Mouse (Mus musculus): ENCODE data around the gene Ube2g2.
"Not testable (repeated sequence)": the region's sequence is repeated elsewhere in the genome, so short reads cannot be mapped to it uniquely, and the experiment has no call there.

Gene Ube2g2

DNA sequence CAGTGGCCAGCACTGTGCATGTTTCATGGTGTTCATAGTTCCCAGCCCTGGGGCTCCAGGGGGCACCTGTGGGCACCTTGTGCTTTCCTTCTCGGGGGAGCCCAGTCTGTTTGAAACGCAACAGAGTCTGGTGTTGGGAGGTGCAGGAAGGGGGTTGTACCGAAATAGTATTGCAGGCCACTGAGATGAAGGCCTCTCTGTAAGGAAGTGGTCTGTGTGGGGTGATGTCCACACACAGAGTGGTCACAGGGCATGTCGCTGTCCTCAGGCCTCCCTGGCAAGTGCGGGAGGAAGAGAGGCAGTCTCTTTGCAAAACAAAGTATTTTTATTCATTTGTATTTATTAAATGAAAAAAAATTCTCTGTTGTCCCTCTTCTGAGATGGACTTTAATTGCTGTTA lies 23.5 kb downstream of the Ube2g2 start:
- no peak for DNase-seq (ENCODE audit: low read depth)

DNA sequence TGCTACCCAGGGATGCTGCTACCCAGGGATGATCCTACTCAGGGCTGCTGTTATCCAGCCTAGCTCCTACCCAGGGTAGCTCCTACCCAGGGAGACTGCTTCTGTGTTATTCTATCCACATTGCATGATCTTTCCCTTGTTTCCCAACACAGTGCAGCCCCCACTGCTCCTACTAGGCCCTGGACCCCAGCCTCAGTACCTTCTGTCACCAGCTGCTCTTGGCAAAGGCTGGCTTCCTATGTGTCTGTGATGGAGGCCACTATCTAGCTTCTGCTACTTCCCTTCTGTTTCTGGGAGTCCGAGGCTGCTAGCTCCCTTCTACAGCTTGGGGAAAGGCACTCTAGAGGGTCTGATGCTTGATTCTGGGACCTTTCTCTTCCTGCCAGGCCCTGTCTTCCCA lies 25.4 kb downstream of the Ube2g2 start:
- DNase-seq (ENCODE audit: low read depth), result no peak

DNA sequence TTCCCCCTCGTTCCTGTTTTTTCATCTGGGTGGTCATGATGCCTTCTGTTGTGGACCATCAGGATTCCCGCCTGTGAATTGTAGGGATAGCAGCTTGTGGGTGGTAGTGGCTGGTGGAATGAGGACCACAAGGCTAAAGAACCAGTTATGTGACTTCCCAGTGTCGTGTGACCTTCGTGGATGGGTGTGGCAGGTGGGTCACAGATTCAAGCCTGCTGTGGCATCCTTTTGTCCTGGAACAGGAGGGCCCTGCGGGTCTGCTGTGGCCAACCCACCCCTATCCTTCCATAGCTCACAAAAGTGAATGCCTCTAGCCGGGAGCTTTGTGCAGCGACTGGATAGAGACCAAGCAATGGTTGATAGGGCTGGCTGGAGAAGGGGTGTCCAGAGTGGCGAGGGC lies 25.8 kb downstream of the Ube2g2 start:
- no peak for DNase-seq (ENCODE audit: low read depth)

DNA sequence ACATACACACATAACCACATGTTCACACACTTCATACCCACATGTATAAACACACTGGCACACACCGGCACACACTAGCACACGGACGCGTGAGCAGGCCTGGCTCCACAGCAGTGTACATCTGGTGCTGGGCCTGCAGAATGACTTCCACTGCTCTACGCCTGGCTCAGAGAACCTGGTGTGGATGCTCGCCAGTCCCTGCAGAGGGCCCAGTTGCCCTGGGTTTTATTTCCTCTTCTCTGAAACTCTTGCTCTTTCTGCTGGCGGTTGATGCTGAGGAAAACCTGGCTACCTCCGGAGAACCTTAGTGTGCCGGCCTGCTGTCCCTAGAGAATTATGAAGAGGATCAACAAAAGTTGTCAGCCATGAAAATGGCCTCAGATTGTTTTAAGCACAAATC lies 30.0 kb downstream of the Ube2g2 start:
- no peak for DNase-seq (ENCODE audit: low read depth)

DNA sequence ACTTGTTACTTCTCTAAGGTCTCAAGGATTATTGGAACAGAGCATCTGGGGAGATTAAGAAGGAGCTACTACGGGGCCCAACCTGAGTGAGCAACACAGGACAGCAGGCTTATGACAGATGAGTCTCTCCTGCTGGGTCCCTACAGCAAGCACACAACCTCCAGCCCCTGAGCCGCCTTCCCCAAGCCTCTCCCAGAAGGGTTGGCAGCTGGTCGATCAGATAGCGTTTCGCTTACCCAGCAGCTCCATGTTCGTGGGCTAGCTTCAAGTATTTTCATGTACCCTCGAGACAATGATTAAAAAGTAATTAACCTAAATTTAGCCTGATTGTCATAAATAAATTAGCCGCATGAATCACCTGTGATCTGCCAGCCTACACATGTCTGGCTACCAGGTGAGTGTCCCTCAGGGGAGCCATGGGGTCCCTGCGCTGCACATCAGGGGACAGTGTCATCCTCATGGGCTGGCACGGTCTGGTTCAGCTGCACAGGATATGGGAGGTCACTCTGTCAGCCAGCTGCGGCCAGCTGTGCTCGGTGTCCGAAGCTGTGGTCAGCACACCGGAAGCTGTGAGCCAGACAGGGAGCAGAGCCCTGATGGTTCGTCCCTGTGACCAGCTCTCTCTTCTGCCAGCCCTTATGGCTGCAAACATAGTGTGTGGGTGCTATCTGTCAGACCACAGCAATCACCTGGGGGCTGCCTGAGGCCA lies 36.4 kb downstream of the Ube2g2 start:
- DNase-seq (ENCODE audit: low read depth), result no peak

DNA sequence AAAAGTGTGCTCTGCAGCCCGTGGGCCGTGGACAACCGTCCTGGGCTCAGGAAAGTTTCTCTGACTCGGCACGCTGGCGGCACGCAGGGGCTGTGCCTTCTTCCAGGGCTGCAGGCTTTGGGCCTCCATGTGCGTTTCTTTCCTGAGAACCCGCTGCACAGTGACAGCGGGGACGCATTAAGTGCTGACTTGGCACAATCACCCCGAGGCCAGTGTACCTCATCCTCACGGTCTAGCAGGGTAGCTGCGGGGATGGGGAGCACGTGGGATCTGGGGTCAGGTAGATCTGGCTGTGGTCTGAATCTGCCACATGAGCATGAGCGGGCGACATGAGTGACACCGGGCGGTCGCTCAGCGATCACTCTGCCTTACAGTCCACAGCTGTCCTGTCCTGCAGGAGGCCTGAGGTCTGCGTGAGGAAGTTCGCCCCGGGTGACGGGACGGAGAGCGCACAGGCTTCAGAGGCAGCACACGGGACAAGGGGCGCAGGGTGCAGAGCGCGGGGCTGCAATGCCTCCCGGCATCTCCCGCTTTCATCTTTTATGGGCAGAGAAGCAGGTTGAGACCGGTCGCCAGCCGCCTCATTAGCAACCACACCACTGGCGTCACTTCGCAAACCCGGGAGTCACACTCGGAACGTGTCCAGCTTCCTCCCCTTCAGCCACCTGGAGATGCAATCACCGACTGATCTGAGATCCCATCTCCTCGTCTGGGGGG lies 42.0 kb downstream of the Ube2g2 start:
- no peak for DNase-seq (ENCODE audit: low read depth)

DNA sequence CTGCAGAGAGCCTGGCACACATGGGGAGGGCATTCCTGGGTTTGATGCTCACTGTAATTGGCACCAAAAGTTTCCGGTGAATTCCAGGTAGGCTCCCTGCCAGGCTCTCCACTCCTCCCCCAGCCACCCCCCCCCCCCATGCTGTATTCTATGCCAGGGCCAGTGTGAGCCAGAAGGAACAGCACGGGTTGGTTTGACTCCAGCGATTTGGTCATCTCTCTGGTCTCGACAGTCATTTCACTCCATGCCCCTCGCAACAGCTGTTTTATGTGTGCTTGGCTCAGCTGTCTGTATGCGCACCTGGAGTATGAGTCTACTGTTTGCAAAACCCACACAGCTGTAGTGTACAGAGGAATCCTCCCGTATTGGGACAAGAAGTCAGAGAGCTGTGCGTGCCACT lies 44.3 kb downstream of the Ube2g2 start:
- no peak for DNase-seq (ENCODE audit: low read depth)

DNA sequence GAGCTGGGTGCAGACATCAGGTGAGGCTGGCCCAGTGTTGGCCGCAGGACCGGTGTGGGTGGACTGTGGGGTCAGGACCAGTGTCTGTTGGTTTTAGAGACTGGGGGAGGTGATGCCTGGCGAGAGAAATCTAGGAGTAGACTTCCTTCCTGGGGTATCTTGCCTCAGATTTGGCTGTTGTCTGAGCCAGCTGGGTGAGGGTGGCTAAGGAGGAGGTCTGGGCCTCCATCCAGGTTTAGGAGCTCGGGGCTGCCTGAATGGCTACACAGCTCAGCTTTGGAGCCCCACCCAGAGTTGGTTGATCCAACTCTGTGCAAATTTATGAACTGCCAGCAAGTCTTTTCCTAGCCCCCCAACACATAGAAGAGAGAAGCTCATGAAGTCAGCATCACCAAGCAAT lies 45.3 kb downstream of the Ube2g2 start:
- DNase-seq (ENCODE audit: low read depth), result no peak

DNA sequence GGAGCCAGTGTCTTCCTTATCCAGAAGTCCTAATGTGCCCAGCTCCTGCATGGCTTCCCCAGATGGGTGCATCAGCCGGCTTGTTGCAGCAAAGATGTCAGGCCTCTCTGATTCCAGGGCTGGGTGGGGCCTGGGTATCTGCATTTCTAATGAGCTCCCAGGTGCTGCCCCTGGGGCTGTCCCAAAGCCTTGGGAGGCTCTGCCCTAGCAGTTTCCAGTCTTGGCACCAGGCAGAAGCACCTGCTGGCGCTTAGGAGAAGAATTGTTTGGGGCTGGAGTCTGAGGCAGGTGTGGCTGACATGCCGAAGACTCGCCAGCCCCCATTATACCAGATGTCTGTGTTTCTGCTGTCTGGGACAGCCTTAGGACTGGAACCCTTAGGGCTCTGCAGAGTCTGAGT lies 48.6 kb downstream of the Ube2g2 start:
- no peak for DNase-seq (ENCODE audit: low read depth)

DNA sequence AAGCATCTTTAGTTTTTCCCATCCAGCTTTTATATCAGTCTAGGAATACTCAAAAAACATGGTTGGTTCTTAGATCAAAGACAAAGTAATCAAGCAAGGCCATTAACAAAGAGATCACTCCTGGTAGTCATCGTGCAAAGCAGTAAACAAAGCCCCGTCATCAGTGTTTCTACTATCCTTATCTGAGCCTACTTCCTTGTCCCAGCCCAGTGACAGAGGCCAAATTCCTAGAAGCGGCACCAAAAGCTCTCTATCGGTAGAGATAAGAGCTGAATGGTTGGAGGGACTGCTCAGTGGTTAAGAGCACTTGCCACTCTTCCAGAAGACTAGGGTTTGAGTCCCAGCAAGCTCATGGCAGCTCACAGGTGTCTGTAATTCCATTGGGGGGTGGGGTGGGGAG lies 49.4 kb downstream of the Ube2g2 start:
- DNase-seq (ENCODE audit: low read depth), result no peak

DNA sequence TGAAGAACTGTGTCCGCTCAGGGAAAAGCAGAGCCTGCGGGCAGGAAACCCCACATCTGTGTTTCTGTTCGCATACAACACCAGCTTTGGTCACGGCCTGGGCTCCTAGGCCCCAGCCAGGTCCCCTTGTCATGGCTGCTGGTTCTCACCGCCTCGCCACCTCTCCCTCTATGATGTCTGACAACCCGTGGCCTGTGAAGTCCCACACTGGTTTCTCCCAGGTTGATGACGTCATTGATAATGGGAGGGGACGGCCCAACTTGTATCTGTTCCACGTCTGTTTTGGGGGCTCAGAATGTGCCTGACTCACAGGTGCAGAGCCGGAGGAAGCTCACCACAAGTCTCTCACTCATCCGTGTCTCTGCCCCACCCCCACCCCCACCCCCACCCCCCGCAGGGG lies 51.7 kb downstream of the Ube2g2 start:
- no peak for DNase-seq (ENCODE audit: low read depth)

DNA sequence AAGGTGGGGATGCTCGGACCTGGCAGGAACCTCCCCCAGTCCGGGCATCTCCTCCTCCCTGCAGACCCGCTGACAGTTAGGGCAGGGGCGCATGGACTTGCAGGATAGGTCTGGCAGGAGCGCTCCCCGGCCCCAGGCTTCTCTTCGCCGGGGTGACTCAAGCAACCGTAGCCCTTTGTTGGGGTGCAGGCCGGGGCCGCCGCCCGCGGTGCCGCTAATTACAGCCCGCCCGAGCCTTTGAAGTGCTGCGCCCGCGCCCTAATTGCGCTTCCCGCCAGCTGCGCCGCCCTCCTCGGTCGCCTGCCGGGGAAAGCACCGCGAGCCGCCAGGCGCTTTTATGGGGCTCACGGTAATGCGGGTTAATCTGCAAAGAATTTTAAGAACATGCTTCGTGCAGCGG lies 55.5 kb downstream of the Ube2g2 start:
- DNase-seq (ENCODE audit: low read depth), result no peak

DNA sequence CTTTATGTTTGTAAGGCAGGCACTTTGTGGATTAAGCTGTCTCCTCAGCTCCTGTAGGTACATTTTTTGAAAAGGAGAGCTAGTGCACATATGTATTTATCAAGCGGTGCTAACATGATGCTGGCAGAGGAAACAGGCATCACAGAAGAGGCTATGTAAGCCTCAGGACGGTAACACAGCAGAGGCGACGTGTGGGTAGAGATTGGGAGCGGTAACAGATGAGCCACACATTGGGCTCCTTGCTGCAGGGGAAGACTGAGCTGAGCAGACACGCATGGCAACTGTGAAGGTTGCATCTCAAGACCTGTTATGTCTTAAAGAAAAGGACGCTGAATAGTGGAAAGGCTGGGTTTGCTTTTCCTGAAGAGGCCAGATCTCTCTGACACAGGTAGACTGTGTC lies 60.9 kb downstream of the Ube2g2 start:
- DNase-seq (ENCODE audit: low read depth), result no peak

DNA sequence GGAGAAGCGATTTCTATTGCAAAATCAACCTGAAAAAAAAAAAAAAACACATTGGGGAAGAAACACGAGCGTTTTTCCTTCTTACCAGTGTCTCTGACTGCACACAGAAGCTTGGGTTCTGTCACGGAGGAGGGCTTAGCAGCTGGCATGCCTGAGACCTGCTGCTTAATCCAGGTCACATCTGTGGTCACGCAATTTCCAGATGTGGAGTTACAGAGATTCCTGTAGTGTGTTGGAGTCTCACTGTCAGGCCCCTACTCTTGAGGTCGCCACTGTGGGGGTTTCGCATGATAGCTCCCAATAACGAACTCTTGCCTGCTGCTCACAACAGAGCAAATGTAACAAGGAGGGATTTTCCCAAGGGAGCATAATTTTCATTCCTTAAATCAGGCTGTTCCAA lies 62.1 kb downstream of the Ube2g2 start:
- no peak for DNase-seq (ENCODE audit: low read depth)

DNA sequence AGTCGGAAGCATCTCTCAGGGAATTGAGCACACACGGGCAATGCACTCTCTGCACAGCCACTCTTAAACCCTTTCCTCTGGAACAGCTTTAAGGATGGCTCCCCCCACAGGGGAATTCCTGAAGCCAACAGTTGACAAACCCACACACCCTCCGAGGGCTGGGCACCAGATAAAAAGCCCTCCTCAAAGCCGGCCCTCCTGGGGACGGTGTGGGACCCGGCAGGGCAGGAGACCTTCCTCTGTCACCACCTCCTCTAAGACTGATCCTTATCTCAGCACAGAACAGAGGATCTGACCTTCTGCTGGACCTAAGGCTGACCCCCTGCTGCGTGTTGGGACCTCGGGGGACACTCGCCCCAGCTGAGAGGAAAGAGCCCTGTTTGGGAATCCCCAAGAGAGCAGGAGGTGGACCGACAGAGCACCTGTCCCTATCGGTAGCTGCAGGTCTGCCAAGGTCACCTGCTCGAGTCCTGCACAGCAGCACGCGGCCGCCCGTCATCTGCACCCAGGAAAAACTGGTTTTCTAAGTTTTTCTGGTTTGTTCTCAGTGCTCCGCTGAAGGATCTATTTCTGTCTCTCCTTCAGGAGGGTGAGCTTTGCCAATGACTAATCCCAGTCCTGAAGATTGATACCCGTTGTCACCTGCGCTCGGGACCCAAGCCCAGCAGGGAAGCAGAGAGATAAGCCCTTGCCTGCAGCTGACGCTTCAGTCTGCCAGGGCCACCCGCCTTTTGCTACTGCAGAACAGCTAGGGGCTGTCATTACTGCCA lies 64.0 kb downstream of the Ube2g2 start, which contains the start of gene Tspear:
Gene Tspear (plus strand): TSS at position 675 of the 770 bp plus-strand sequence.
- DNase-seq (ENCODE audit: low read depth), result no peak

DNA sequence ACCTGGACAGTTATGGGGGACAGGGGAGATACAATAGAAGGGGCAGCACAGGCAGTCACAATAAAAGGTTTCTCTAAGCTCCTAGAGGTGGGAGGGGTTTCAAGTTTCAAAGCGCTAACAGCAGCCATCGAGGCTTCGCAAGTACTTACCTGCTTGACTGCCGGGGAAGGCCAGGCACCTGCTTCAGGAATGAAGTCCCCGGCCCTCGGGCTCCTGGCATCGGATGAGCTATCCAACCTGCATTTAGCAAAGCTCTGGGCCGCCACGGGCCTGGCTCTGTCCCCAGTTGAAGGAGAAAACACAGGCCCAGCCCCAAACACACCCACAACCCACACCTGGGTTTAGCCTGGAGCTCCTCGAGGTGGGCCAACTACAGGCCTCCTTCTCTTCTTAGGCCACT lies 64.9 kb downstream of the Ube2g2 start:
- no peak for DNase-seq (ENCODE audit: low read depth)

DNA sequence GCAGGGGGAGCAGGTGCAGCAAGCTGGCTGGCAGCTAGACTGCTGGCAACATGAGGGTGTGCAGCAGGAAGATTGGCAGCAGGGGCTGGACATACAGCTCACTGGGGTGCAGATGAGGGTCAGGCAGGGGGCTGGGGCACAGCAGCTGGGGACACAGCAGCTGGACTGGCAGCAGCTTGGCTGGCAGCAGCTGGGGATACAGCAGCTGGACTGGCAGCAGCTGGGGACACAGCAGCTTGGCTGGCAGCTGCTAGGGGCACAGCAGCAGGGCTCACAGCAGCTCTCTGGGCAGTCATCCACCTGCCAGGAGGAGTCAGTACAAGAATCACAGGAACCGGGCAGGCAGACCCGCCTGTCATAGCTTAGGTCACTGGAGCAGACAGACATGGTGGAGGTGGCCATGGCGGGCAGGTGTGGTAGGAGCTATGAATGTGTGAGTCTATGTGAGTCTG lies 68.3 kb downstream of the Ube2g2 start, which contains the start of gene Gm19402:
Gene Gm19402 (minus strand): TSS at position 402 of the 452 bp plus-strand sequence.
- DNase-seq (ENCODE audit: low read depth), result not testable (repeated sequence)
